Mouse (Mus musculus): ENCODE measurements around the gene Gstp2. TPM values are rescaled to one million over a fixed set of nuclear protein-coding genes. Genes with fewer than 3 reads are reported as not detected.
A peak's percentile ranks its signal among the peaks of the same experiment; 100 is the strongest.

Gene Gstp2
- polyA plus RNA-seq, 1 experiment: 6.7 TPM

- no peak overlapping the region for H3ac ChIP-seq (ENCODE audit: control insufficient read depth, insufficient read length)
Observed at GRCm38 (mm10) chr19:4004331-4004730, 41.5 kb downstream of the Gstp2 start.

GRCm38 (mm10) chr19:4003641-4004040 lies 42.2 kb downstream of the Gstp2 start:
- Histone ChIP-seq H3K4me3 (no peak overlapping the region), H3K4me2 (ENCODE audit: low read depth) (no peak overlapping the region)
- TF ChIP-seq MAX (IDR thresholded peaks at IDR 0.05; ENCODE audit: low read depth): no peak

More at GRCm38 (mm10) chr19:4004331-4004730, 41.5 kb downstream of the Gstp2 start:
- Histone ChIP-seq H3K27me3 (ENCODE audit: control insufficient read depth, insufficient read depth, insufficient read length) (no peaks in the 10 kb centered on the region), H3K36me3 (ENCODE audit: control insufficient read depth, insufficient read depth) (peaks cover 13% of the 10 kb centered on the region), H3K79me2 (ENCODE audit: control insufficient read depth, insufficient read depth) (no peaks in the 10 kb centered on the region), H3K4me3 (no peak overlapping the region), H3K4me2 (ENCODE audit: low read depth) (no peak overlapping the region)
- TF ChIP-seq POLR2AphosphoS2 (IDR thresholded peaks at IDR 0.05; ENCODE audit: insufficient read length, low read depth): peak; percentile 48
- TF ChIP-seq MYOD1 (IDR thresholded peaks at IDR 0.05; ENCODE audit: control insufficient read depth in 1 of 3, insufficient read length in 2 of 3, low read depth in 2 of 3): no peak

GRCm38 (mm10) chr19:4003112-4003511 lies 42.7 kb downstream of the Gstp2 start, which contains the start of gene Doc2g:
TSS of gene Doc2g (plus strand) at chr19:4003313.
- Histone ChIP-seq H3K27me3 (ENCODE audit: control insufficient read depth, insufficient read depth, insufficient read length) (no peaks in the 10 kb centered on the region), H3K4me3 (no peak within 1 kb of the TSS), H3ac (ENCODE audit: control insufficient read depth, insufficient read length) (no peak within 1 kb of the TSS), H3K79me2 (ENCODE audit: control insufficient read depth, insufficient read depth) (no peaks in the 10 kb centered on the region), H3K36me3 (ENCODE audit: control insufficient read depth, insufficient read depth) (peaks cover 7% of the 10 kb centered on the region), H3K4me2 (ENCODE audit: low read depth) (peak within 1 kb of the TSS; percentile 2)
- TF ChIP-seq POLR2AphosphoS2 (IDR thresholded peaks at IDR 0.05; ENCODE audit: insufficient read length, low read depth) (peak; percentile 12), E2F4 (IDR thresholded peaks at IDR 0.05; ENCODE audit: insufficient read depth) (no peak)

More at GRCm38 (mm10) chr19:4003641-4004040, 42.2 kb downstream of the Gstp2 start:
- peaks cover 7% of the 10 kb centered on the region for H3K36me3 ChIP-seq (ENCODE audit: control insufficient read depth, insufficient read depth)
- no peaks in the 10 kb centered on the region for H3K27me3 ChIP-seq (ENCODE audit: control insufficient read depth, insufficient read depth, insufficient read length)
- no peaks in the 10 kb centered on the region for H3K79me2 ChIP-seq (ENCODE audit: control insufficient read depth, insufficient read depth)
- H3ac ChIP-seq (ENCODE audit: control insufficient read depth, insufficient read length): no peak overlapping the region

GRCm38 (mm10) chr19:4001752-4002151 lies 44.1 kb downstream of the Gstp2 start:
- Histone ChIP-seq H3ac (ENCODE audit: control insufficient read depth, insufficient read length) (no peak overlapping the region), H3K36me3 (ENCODE audit: control insufficient read depth, insufficient read depth) (peaks cover 7% of the 10 kb centered on the region), H3K4me3 (peak overlapping the region; percentile 35), H3K27me3 (ENCODE audit: control insufficient read depth, insufficient read depth, insufficient read length) (no peaks in the 10 kb centered on the region), H3K79me2 (ENCODE audit: control insufficient read depth, insufficient read depth) (no peaks in the 10 kb centered on the region), H3K4me2 (ENCODE audit: low read depth) (peak overlapping the region; percentile 80)
- peak in 2 of 3 experiments; percentile 10 to 32 for TF ChIP-seq MYOD1 (IDR thresholded peaks at IDR 0.05; ENCODE audit: control insufficient read depth in 1 of 3, insufficient read length in 2 of 3, low read depth in 2 of 3)
- TF ChIP-seq POLR2AphosphoS2 (IDR thresholded peaks at IDR 0.05; ENCODE audit: insufficient read length, low read depth): no peak
- TF ChIP-seq TCF12 (IDR thresholded peaks at IDR 0.05; ENCODE audit: insufficient read depth, poor library complexity, severe bottlenecking): no peak
- TF ChIP-seq MYOG (IDR thresholded peaks at IDR 0.05; ENCODE audit: control insufficient read depth in 1 of 3, insufficient read depth in 1 of 3, insufficient read length in 2 of 3, low read depth in 2 of 3): peak in 1 of 3 experiments; percentile 47

- Histone ChIP-seq H3K79me2 (ENCODE audit: control insufficient read depth, insufficient read depth) (no peaks in the 10 kb centered on the region), H3K27me3 (ENCODE audit: control insufficient read depth, insufficient read depth, insufficient read length) (no peaks in the 10 kb centered on the region), H3K4me3 (peak overlapping the region; percentile 35), H3K4me2 (ENCODE audit: low read depth) (peak overlapping the region; percentile 80), H3ac (ENCODE audit: control insufficient read depth, insufficient read length) (peak overlapping the region; percentile 21), H3K36me3 (ENCODE audit: control insufficient read depth, insufficient read depth) (peaks cover 7% of the 10 kb centered on the region)
- TF ChIP-seq SRF (IDR thresholded peaks at IDR 0.05; ENCODE audit: control insufficient read depth, insufficient read length, low read depth) (no peak), MYOG (IDR thresholded peaks at IDR 0.05; ENCODE audit: control insufficient read depth in 1 of 3, insufficient read depth in 1 of 3, insufficient read length in 2 of 3, low read depth in 2 of 3) (no peak), POLR2A (IDR thresholded peaks at IDR 0.05; ENCODE audit: insufficient read length, low read depth) (no peak), POLR2AphosphoS2 (IDR thresholded peaks at IDR 0.05; ENCODE audit: insufficient read length, low read depth) (no peak), E2F4 (IDR thresholded peaks at IDR 0.05; ENCODE audit: insufficient read depth) (no peak)
Observed at GRCm38 (mm10) chr19:4000949-4001525, 44.8 kb downstream of the Gstp2 start.

GRCm38 (mm10) chr19:4000119-4000900 lies 45.5 kb downstream of the Gstp2 start, which contains the start of the genes Nudt8 and Gm49405:
TSS of gene Nudt8 (plus strand) at chr19:4000580.
TSS of gene Gm49405 (plus strand) at chr19:4000626.
- peak within 1 kb of the TSS; percentile 35 for H3K4me3 ChIP-seq
- no peak for TF ChIP-seq REST (IDR thresholded peaks at IDR 0.05; ENCODE audit: insufficient read depth, insufficient read length)
- TF ChIP-seq CEBPB (IDR thresholded peaks at IDR 0.05; ENCODE audit: insufficient read depth, poor library complexity, severe bottlenecking): no peak
- no peak for TF ChIP-seq MAX (IDR thresholded peaks at IDR 0.05; ENCODE audit: low read depth)
- no peak for TF ChIP-seq USF1 (IDR thresholded peaks at IDR 0.05; ENCODE audit: low read depth)
- TF ChIP-seq POLR2AphosphoS2 (IDR thresholded peaks at IDR 0.05; ENCODE audit: insufficient read length, low read depth): peak; percentile 96
- no peak for TF ChIP-seq TCF3 (IDR thresholded peaks at IDR 0.05; ENCODE audit: insufficient read length, low read depth)
- TF ChIP-seq MYOD1 (IDR thresholded peaks at IDR 0.05; ENCODE audit: control insufficient read depth in 1 of 3, insufficient read length in 2 of 3, low read depth in 2 of 3): peak in 1 of 3 experiments; percentile 80
- no peak for TF ChIP-seq SRF (IDR thresholded peaks at IDR 0.05; ENCODE audit: control insufficient read depth, insufficient read length, low read depth)
- TF ChIP-seq POLR2A (IDR thresholded peaks at IDR 0.05; ENCODE audit: insufficient read length, low read depth): peak; percentile 99
- no peak for TF ChIP-seq TCF12 (IDR thresholded peaks at IDR 0.05; ENCODE audit: insufficient read depth, poor library complexity, severe bottlenecking)
- TF ChIP-seq MYOG (IDR thresholded peaks at IDR 0.05; ENCODE audit: control insufficient read depth in 1 of 3, insufficient read depth in 1 of 3, insufficient read length in 2 of 3, low read depth in 2 of 3): peak in 2 of 3 experiments; percentile 59 to 66
- H3K79me2 ChIP-seq (ENCODE audit: control insufficient read depth, insufficient read depth): no peaks in the 10 kb centered on the region
- H3K36me3 ChIP-seq (ENCODE audit: control insufficient read depth, insufficient read depth): peaks cover under 1% of the 10 kb centered on the region
- no peaks in the 10 kb centered on the region for H3K27me3 ChIP-seq (ENCODE audit: control insufficient read depth, insufficient read depth, insufficient read length)
- peak within 1 kb of the TSS; percentile 87 for H3K4me2 ChIP-seq (ENCODE audit: low read depth)
- H3ac ChIP-seq (ENCODE audit: control insufficient read depth, insufficient read length): peak within 1 kb of the TSS; percentile 21

All from myocyte (in vitro differentiated cells).